12 mouse cellular contexts compared by ENCODE assay signal in genomic region chr12:71467820-71468219, GRCm38 (mm10).
"Had no signal": no experiment of that assay in that cellular context is flagged by ENCODE, and none has a peak within 500 bp of the region (broad histone marks: within the 10 kb centered on the region; RNA-seq: fewer than 3 reads in every experiment).

No protein-coding gene starts in this region.

- H3K27me3 ChIP-seq: neural tube, embryonic 12.5 days had no signal

- H3K9ac ChIP-seq: limb, embryonic 13.5 days; liver, embryonic 14.5 days; neural tube, embryonic 12.5 days had no signal

- H3K4me3 ChIP-seq: limb, embryonic 13.5 days; midbrain, embryonic 10.5 days; myocyte; neural tube, embryonic 12.5 days had no signal

- H3K27ac ChIP-seq: limb, embryonic 13.5 days; liver, embryonic 14.5 days; midbrain, embryonic 10.5 days; neural tube, embryonic 12.5 days had no signal

- H3K36me3 ChIP-seq: limb, embryonic 13.5 days; midbrain, embryonic 10.5 days; neural tube, embryonic 12.5 days had no signal

- H3K9me3 ChIP-seq: limb, embryonic 13.5 days; midbrain, embryonic 10.5 days; neural tube, embryonic 12.5 days had no signal

- H3K4me1 ChIP-seq: neural tube, embryonic 12.5 days had no signal

- DNase-seq: kidney, postnatal 10 days; left cerebral cortex, postnatal 4 days; lung, adult 18-20 months; lung, postnatal 4 days; midbrain, embryonic 14.5 days; spleen, adult 18-20 months; thymus, postnatal 36 days had no signal

- H3K4me2 ChIP-seq: limb, embryonic 13.5 days; neural tube, embryonic 12.5 days had no signal
